In genomic region chr6:145745291-145745690, GRCm38 (mm10) we compare ENCODE assay signal across 10 mouse cellular contexts. TPM values are rescaled to one million over a fixed set of nuclear protein-coding genes. Genes with fewer than 3 reads are reported as not detected.
DNase-seq lines count a peak whose midpoint lies in the region; ATAC-seq and TF ChIP-seq lines count a peak whose summit lies in the region.
"Had no signal": no experiment of that assay in that cellular context is flagged by ENCODE, and none has a peak within 500 bp of the region (broad histone marks: within the 10 kb centered on the region; RNA-seq: fewer than 3 reads in every experiment).

No protein-coding gene starts in this region.

- no peak for TF ChIP-seq POLR2A in myocyte (IDR thresholded peaks at IDR 0.05; ENCODE audit: insufficient read length, low read depth)

- H3K27ac ChIP-seq in heart, embryonic 14.5 days (replicated peaks in 1 of 2; ENCODE audit: control insufficient read depth in 1 of 2, insufficient read depth in 1 of 2, low read depth in 2 of 2, low read length in 2 of 2), result peak overlapping the region; percentile 21 to 98; a peak in 3 of 4 replicates
- H3K27ac ChIP-seq in lung, postnatal 0 days (ENCODE audit: low read length), result 0 out of 2 replicates have a peak overlapping the region, but pooled peaks have one; percentile 23
- H3K27ac ChIP-seq: macrophage had no signal

- peaks cover 5% of the 10 kb centered on the region for H3K9me3 ChIP-seq in heart, embryonic 14.5 days (ENCODE audit: control insufficient read depth, low read length)
- H3K9me3 ChIP-seq in lung, postnatal 0 days (ENCODE audit: low read length), result no peaks in the 10 kb centered on the region

- no peak for DNase-seq in heart, adult 9 months (ENCODE audit: low spot score in 2 of 2)
- peak; percentile 52 for DNase-seq in lung, postnatal 0 days (ENCODE audit: low spot score)
- no peak for DNase-seq in lung, postnatal 14 days
- peak; percentile 61 for DNase-seq in adrenal gland, postnatal 14 days
- no peak for DNase-seq in thymus, postnatal 25 days
- DNase-seq: kidney, postnatal 10 days had no signal

- peaks cover 3 to 34% of the 10 kb centered on the region in 2 experiments; a peak in 3 of 4 replicates for H3K4me1 ChIP-seq in heart, embryonic 14.5 days (ENCODE audit: control insufficient read depth in 2 of 2, insufficient read depth in 2 of 2, low read length in 2 of 2)
- peaks cover 6% of the 10 kb centered on the region; the same call in 1 of the 2 replicates for H3K4me1 ChIP-seq in lung, postnatal 0 days (ENCODE audit: insufficient read depth, low read depth, low read length)

- H3K79me2 ChIP-seq in myocyte (ENCODE audit: control insufficient read depth, insufficient read depth), result peaks cover 6% of the 10 kb centered on the region

- no peak overlapping the region for H3K4me3 ChIP-seq in heart, embryonic 14.5 days (ENCODE audit: control insufficient read depth in 1 of 2, insufficient read depth in 1 of 2, low read depth in 1 of 2, low read length in 2 of 2)
- H3K4me3 ChIP-seq in lung, postnatal 0 days (ENCODE audit: low read depth, low read length), result no peak overlapping the region
- H3K4me3 ChIP-seq in myocyte, result no peak overlapping the region

- no peaks in the 10 kb centered on the region for H3K27me3 ChIP-seq in heart, embryonic 14.5 days (ENCODE audit: control insufficient read depth, insufficient read depth, low read length)
- H3K27me3 ChIP-seq in lung, postnatal 0 days (replicated peaks; ENCODE audit: insufficient read depth, low read length), result no peaks in the 10 kb centered on the region
- no peaks in the 10 kb centered on the region for H3K27me3 ChIP-seq in myocyte (ENCODE audit: control insufficient read depth, insufficient read depth, insufficient read length)

- no peak overlapping the region for H3K9ac ChIP-seq in heart, embryonic 14.5 days (ENCODE audit: low read length)
- no peak overlapping the region for H3K9ac ChIP-seq in lung, postnatal 0 days (replicated peaks; ENCODE audit: low read depth)

- 20% methylated on average over 3 of the region's 3 CpGs for WGBS in heart, embryonic 14.5 days
- WGBS in lung, postnatal 0 days, result 35% methylated on average over 3 of the region's 3 CpGs

- no peak overlapping the region for H3ac ChIP-seq in myocyte (ENCODE audit: control insufficient read depth, insufficient read length)

- TF ChIP-seq EP300 in lung, postnatal 0 days (IDR thresholded peaks at IDR 0.05), result peak; percentile 44

- no peak overlapping the region for H3K4me2 ChIP-seq in heart, embryonic 14.5 days (ENCODE audit: low read length)
- H3K4me2 ChIP-seq in lung, postnatal 0 days (replicated peaks; ENCODE audit: low read depth, low read length), result no peak overlapping the region; the same call in 1 of the 2 replicates
- peak overlapping the region; percentile 55 for H3K4me2 ChIP-seq in myocyte (ENCODE audit: low read depth)

- ATAC-seq in heart, embryonic 14.5 days (ENCODE audit: insufficient number of reproducible peaks, insufficient read depth, low FRiP score, low read depth), result no peak
- no peak for ATAC-seq in lung, postnatal 0 days
- ATAC-seq in megakaryocyte, adult 5-6 weeks (ENCODE audit: poor library complexity, severe bottlenecking), result no peak

- TF ChIP-seq CTCF in lung, postnatal 0 days (IDR thresholded peaks at IDR 0.05), result no peak

- H3K36me3 ChIP-seq in heart, embryonic 14.5 days (ENCODE audit: control insufficient read depth, insufficient read depth, low read length), result 0 out of 2 replicates have a peak, but pooled peaks cover 2% of the 10 kb centered on the region
- H3K36me3 ChIP-seq in lung, postnatal 0 days (ENCODE audit: insufficient read depth, low read length), result no peaks in the 10 kb centered on the region
- no peaks in the 10 kb centered on the region for H3K36me3 ChIP-seq in myocyte (ENCODE audit: control insufficient read depth, insufficient read depth)

TF ChIP-seq in myocyte, 11 proteins besides CTCF, POLR2A, EP300 and RAD21:
- TF ChIP-seq TCF12 (IDR thresholded peaks at IDR 0.05; ENCODE audit: insufficient read depth, poor library complexity, severe bottlenecking) (no peak), CEBPB (IDR thresholded peaks at IDR 0.05; ENCODE audit: insufficient read depth, poor library complexity, severe bottlenecking) (0 out of 2 replicates have a peak, but pooled peaks have one; percentile 4)
TF ChIP-seq in myocyte: peak in this region for 1.

RNA-seq across cellular contexts. Expression of gene Rassf8, which starts 1.3 kb away (rescaled TPM):
- 12.7 and 15.7 TPM in 2 replicates for polyA plus RNA-seq in heart, embryonic 14.5 days (2014; fragmentation: Nextera tagmentation; extraction: Ambion mirVana)
- 15.1 and 18.4 TPM in 2 replicates for polyA plus RNA-seq in lung, postnatal 0 days (2015; fragmentation: Nextera tagmentation; extraction: Ambion mirVana)
- total RNA-seq in adrenal gland, postnatal 14 days (2021), result 76.6 and 87.4 TPM in 2 replicates
- polyA plus RNA-seq in myocyte (2012; fragmentation: generic; extraction: Trizol), result 6.3 TPM
- total RNA-seq in megakaryocyte, adult 5-6 weeks (2015), result 13.3 and 16.1 TPM in 2 replicates
- total RNA-seq in megakaryocyte, adult 5-6 weeks (2017), result 20.7 and 26.0 TPM in 2 replicates

Comparison
In these comparisons a context has a peak if more than half of its experiments do, and no peak if none do; other contexts are left out.
1. DNase-seq: peak in lung, postnatal 0 days (single experiment) and adrenal gland, postnatal 14 days (single experiment); none in heart, adult 9 months (0 of 2), lung, postnatal 14 days (single experiment) and thymus, postnatal 25 days (single experiment).